Mouse (Mus musculus): ENCODE measurements around the gene A630023A22Rik.

A630023A22Rik gene

DNA sequence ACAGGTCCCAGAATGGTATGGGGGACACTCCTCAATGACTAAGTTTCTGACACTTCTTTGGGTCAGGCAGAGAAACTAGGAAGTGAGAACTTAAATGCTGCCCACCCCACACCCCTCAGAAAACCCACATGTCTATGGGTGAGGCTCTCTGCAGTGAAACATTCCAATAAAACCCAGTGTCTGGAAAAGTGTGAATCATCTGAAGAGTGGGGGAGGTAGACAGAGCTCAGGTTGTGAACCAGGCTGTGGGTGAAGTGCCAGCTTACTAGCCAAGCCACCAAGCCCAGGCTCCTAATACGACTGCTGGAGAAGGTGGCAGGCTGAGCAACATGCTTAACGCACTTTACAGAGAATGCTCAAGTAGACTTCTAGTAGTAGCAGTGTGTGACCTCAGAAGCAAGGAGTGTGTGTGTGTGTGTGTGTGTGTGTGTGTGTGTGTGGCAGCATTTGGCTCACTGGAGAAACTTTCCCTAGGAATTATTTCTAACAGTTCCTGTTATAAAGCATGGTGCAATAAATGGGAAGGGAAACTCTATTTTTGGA, 14.6 kb downstream of the A630023A22Rik start:
- in situ Hi-C loops (cut with MboI, MseI): loop anchor here in 1 of 2 experiments (10.0 to 25.0 kb wide), 3 partner anchors 274 to 699 kb away; partner anchors contain the start of genes Fam25c and Sncg

DNA sequence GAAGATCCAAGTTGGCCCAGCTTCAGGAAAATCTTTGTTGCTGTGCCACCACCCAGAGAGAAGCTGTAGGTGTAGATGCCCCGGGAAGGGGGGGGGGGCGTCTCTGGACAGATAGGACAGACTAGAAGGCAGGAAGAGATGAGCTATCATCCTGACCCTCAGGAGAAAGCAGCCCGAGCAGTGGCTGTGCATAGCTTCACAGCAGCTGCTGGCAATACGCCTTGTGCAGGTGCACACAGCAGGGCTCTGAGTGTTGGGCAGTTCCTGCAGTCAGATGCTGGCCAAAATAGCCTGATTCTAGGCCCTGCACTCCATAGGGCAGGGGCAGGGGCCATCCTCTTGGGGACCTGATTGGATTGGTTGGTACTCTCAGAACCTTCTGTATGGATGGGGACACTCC, 15.7 kb downstream of the A630023A22Rik start:
- in situ Hi-C loops (cut with MboI, MseI): loop anchor here in 1 of 2 experiments (10.0 to 25.0 kb wide), 3 partner anchors 275 to 700 kb away; partner anchors contain the start of genes Fam25c and Sncg

DNA sequence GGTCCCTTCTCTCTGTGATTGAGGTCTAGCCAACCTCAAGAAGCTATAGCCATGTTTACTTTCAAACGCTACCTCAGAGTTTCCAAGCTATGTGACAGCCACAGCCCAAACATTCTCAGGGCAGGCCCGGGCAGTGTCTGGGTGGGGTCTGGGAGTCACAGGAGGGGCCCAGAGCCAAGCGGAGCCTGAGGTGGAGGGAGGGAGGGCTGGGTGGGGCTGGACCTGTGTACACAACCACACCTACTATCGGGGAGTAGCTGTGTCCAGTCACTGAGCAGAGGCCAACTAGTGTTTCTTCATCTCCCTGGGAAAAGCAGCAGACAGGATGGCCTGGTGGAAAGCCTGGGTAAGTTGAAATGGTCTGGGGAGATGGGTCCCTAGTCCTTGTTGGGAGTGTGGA, 16.8 kb downstream of the A630023A22Rik start, which contains the start of gene Anxa8:
TSS of gene Anxa8 (plus strand) at position 251 of the 400 bp plus-strand sequence.
- in situ Hi-C loops (cut with MboI, MseI): loop anchor here in 1 of 2 experiments (10.0 to 25.0 kb wide), 3 partner anchors 277 to 702 kb away; partner anchors contain the start of genes Fam25c and Sncg

DNA sequence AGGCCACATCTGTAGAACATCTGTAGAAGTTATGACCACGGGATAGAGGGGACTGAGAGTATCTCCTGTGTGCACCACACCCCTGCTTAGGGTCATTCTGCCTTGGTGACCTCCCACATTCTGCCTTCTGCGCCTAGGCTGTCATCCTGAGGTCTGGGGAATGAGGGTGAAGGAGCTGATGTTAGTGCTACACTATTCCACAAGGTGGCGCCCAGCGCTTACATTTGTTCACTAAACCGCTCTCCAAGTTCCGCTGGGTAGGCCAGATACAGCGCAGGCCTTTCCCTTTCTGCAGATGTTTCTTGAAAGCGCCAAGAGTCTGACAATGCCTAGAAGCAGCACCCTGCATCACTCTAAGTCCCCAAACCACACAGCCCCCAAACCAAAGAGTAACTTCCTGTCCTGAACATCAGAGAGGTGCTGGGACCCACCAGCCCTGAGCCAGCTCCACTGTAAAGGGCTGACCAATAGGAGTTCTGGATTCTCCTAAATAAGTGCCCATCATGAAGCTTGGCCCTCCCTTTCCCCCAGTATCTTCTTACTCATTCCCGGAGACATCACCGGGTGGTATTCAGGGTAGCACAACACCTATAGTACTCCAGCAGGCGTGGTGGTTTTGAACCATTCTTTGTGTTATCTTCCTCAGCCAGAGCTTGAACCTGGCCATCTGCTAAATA, 22.1 kb downstream of the A630023A22Rik start:
- in situ Hi-C loops (cut with MboI, MseI): loop anchor here (5.0 to 25.0 kb wide), 6 partner anchors 72 to 707 kb away; partner anchors contain the start of genes Fam25c (in 1 of the 2), Npy4r (in 1 of the 2) and Sncg (in 1 of the 2)

DNA sequence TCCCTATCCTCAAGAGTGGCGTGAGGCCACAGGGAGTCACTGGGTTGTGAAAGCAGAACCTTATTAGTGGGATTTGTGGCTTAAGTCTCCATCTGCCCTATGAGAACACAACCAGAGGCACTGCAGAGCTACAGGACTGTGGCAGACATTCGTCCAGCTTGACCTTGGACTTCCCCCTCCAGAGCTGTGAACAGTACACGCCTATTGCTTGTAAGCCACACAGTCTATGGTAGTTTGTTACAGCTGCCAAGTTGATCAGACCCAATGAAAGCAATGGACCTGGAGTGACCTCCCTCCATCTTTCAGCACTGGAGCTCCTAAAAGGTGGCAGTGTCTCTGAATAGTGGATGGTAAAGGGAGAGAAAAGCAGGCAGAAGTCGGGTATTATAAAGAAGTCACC, 24.3 kb downstream of the A630023A22Rik start:
- in situ Hi-C loops (cut with MboI, MseI): loop anchor here in 1 of 2 experiments (25.0 kb wide), 2 partner anchors 284 to 709 kb away; partner anchors contain the start of genes Fam25c and Sncg

DNA sequence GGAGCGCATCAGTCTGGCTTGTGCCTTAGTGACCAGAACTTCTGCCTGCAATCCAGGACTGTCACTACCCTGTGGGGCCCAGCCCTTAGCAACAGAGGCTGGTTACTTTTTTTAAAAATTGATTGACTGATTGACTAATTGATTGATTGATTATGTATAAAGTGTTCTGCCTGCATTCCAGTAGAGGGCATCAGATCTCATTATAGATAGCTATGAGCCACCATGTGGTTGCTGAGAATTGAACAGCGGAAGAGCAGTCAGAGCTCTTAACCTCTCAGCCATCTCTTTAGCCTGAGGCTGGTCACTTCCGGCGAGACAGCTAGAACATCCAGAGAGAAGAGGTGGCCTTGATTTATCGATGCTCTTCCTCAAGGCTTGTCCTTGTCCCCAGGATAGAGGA, 25.3 kb downstream of the A630023A22Rik start:
- in situ Hi-C loops (cut with MboI, MseI): loop anchor here in 1 of 2 experiments (25.0 kb wide), 2 partner anchors 285 to 710 kb away; partner anchors contain the start of genes Fam25c and Sncg

DNA sequence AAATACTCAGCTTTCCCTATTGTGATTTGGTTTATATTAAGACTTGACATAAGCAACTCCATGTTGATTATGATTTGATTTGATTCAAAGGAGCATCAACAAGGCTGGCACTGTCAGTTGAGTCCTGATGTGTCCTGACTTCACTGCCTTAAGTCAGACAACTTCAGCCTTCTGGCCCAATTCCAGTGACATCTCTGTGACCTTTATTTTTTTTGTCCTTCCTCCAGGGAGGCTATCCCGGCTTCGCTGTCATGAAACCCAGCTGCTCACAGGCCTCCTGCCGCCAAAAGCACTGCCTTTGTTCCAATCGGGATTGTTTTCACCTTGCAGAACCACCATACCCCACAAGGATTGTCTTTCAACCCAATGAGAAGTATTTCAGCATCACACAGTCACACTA, 27.2 kb downstream of the A630023A22Rik start:
- in situ Hi-C loops (cut with MboI, MseI): loop anchor here in 1 of 2 experiments (25.0 kb wide), 2 partner anchors 287 to 712 kb away; partner anchors contain the start of genes Fam25c and Sncg

DNA sequence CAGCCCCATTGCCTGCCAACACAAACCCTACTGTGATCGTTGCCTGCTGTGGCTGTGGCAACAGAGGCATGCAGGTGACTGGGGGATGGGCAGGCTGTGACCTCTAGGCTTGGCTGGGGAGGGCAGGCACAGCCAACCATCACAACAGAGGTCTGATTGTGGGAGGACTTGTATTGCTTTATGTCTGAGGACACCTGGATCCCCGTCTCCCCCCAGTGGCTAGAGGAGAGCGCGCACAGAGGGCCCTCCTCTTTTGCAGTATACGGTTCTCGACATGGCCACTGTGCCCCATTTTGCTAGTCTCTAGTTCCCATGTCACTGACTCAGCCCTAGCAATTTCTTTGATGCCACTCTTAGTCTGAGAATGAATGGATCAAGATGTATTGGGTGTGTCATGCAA, 30.9 kb downstream of the A630023A22Rik start:
- in situ Hi-C loops (cut with MboI, MseI): no loop called here

DNA sequence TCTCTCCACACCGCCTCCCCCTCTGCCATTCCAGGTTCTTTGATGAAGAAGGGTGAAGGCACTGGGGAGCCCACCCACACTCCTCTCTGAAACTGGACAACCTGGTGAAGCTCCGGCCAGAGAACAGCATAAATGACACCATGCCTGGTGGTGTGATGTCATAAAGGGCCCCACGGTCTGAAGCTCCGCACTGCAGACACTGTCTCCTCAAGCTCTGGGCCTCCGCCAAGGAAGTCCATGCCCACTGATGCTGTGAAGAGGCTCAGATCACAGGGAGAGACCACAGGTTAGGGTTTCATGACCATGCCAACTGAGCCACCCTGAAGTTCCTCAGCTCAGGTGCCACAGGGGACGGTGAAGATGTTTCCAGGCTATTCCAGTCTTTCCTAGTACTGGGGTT, 50.0 kb downstream of the A630023A22Rik start, which contains the start of gene Antxrl:
TSS of gene Antxrl (plus strand) at position 192 of the 400 bp plus-strand sequence.
- in situ Hi-C loops (cut with MboI, MseI): no loop called here

DNA sequence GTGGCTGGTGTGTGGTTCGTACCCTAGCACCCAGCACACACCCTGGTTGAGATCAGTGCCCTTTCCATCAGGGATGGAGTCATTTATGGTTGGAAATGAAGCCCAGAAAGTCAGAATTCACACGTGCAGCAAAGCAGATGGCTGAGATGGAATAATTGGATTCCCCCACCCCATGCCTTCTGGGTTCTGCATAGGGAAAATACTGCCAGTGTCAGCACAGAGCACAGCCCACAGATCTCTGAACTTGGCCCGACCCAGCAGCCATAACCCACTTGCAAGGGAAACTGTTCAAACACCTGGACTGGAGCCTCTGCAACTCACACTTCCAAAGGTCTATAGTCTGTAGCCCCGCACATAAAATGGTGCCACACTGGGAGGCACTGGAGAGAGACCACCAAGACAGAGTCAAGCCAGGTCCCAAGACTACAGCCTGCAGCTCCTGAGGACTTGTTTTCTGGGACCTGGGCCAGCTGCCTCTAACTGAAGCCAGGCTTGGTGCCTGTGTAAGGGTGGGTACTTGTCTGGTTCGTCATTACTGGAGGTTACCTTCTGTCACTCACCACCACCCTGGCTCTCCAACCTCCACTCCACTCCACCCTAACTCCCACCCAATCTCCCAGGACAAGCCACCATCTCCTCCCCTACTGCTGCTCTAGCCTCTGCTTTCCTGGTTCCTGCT, 52.3 kb downstream of the A630023A22Rik start:
- in situ Hi-C loops (cut with MboI, MseI): no loop called here

DNA sequence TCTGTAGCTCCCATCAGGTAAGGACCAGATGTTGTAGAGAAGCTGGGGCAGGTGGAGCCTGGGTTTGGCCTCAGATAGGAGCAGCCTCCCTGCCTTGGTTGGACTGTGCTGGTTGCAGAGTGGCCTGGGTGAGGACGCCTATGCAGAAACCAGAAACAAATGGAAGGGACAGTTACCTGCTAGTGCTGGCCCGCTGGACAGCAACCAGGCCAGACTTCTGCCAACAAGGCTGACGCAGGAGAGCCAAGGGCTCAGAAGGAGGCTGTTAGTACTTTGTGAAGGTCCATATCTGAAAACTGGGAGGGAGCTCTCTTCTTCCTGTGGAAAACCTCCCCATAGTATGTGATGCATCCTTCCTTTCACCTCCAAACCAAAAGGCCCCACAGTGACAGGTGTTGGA, 59.2 kb downstream of the A630023A22Rik start:
- in situ Hi-C loops (cut with MboI, MseI): no loop called here

DNA sequence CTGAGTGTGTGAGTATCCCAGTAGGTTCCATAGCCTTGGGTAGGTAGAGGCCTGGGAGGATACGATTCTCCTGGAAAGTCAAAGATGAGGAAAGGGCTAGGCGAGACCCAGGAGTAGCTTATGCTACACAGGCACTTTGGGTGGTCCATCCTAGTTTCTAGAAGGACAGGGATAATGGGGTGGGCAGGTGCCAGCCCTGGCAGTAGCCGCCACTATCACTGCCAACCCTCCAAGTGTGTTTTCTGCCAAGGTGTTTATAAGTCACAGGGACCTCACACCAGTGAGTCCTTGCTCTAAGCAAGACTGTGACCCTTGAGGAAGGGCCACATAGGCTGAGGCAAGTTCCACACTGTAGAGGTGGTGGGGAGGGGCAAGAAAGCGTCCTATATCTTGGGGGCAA, 61.3 kb downstream of the A630023A22Rik start:
- in situ Hi-C loops (cut with MboI, MseI): no loop called here

DNA sequence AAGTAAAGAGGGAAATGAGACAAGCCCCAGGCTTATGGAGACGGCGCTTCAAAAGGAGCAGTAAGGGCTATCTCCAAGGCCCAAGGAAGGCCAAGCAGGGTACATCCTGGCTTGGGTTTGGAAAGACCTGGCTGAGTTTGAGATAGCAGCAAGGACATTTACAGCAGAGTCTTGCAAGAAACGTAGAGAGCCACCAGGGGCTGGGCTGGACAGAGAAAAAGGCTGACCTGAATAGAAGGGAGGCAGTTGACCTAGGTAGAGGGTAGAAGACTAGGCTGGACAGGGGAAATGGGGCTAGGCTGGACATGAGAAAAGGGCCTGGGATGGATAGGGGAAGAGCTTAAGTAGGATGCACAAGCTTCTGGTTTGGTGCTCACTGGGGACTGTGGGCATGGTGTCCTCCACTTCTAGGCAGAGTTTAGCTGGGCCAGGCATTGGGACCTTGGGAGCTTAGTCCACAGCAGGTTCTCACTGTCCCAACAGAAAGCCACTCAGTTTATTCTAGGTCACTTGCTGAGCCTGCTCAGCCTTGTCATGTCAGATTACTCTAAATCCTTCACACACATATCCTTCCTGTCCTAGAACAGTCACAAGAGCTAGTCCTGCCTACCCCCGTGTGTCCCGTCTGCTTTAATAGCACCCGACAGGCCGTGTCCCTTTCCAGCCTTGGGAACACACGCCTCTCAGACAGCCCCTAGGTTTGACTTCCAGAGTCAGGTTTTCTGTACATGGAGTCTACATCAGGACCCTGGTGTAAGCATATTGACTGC, 68.5 kb downstream of the A630023A22Rik start:
- in situ Hi-C loops (cut with MboI, MseI): no loop called here

DNA sequence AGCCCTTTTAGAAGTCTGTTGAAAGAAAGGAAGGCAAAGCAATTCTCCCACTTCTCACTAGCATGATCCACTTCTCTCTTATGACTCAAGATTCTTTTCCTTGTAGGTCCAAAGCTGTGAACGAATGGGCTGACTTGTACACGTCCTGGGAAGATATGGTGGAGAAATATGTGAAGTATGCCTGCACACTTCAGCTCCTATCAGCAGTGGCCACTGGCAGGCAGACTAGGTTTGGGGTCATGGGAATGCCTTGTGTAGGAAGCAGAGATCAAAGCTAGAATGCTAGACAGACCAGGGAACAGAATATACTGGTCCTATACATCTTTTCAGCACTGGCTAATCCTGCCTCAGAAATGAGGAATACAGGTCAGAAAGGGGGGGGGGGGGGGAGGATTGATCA, 75.8 kb downstream of the A630023A22Rik start:
- in situ Hi-C loops (cut with MboI, MseI): no loop called here

DNA sequence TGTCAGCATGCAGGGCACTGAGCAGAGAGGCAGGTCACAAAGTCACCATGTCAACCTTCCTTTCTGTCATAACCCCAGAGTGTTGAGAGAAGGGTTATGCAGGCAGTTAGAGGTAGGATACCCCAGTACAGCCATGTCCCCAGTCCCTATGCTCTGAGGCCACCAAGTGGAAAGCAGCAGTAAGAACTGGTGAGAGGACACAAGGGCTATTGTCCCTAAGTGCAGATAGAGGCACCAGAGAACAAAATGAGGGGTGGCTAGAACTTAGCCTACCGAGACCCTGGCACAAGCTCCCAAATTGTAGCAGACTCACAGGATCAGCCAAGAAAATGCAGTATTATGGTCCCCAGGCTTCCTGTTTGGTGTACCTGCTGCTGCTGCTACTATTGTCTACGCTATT, 85.6 kb downstream of the A630023A22Rik start:
- in situ Hi-C loops (cut with MboI, MseI): no loop called here

DNA sequence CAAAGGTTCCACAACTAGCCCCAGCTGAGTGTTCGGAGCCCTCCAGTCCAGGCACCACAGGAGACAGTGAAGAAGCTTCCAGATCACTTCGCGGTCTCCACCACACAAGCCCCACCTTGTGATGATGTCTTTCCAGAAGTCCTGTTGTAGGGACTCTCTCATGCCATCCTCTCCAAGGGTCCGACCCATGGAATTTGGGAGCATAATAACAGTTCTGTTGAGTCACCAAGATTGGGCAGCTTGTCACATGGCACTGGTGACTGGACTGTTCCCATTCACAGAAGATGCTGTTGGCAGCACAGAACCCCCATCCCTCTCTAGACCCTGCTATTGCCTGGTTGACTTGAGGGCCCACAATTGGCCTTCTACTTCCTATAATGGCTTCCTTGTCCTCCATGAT, 86.2 kb downstream of the A630023A22Rik start, which contains the start of gene Gm5460:
TSS of gene Gm5460 (plus strand) at position 378 of the 400 bp plus-strand sequence.
- in situ Hi-C loops (cut with MboI, MseI): no loop called here

DNA sequence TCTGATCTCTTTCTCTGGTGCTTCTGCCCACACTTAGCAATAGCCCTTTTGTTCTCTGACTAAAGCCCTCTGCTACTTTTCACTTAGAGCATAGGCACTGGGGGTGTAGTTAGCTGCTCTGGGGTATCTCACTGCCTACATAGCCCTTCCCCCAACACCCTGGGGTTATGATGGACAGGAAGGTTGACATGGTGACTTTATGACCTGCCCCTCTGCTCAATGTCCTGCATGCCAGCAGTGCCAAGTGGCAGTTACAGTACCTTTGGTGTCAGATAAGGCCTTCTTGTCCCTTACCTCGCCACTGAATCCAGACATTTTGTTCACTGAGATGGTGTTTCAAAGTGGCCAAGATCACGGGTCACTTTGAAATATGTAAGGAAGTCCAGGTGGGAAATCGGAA, 87.5 kb downstream of the A630023A22Rik start, which contains the start of gene Gm30083:
TSS of gene Gm30083 (minus strand) at position 120 of the 400 bp plus-strand sequence.
- in situ Hi-C loops (cut with MboI, MseI): no loop called here

DNA sequence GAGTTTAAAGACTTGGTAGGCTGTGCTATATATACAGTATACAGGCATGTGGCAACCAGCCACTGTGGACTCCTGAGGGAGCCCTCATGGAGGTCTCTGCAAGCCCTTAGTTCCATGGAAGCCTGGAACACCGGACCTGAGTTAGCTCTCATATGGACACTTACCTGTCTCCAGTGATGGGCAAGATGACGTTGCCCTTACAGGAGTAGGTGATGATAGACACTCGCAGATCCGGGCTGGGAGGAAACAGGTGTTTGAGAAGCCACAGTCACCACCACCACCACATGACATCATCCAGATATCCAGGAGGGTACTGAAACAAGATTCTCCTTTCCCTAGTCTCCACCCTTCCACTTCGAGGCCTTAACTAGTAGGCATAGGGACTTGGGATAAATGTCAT, 100.2 kb downstream of the A630023A22Rik start:
- in situ Hi-C loops (cut with MboI, MseI): loop anchor here in 1 of 2 experiments (5.0 kb wide), 1 partner anchor 1085 kb away; no protein-coding TSS in a partner anchor

DNA sequence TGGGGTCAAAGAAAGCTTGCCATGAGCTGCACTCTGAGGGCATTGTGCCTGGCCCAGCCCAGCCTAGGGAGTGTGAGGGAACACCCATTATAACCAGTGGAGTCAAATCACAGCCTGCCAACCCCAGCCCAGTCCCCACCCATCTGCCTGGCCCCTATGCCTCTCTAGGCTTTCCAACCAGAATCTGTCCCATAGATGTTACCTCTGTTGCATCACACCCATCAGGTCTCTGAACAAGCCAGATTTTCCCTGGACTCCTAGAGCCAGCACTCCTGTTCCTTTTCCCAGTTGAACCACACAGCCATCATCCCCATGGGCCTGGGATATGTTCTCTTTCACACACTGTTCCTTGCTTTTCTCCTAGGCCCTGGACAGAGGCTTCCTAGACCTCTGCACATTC, 101.1 kb downstream of the A630023A22Rik start:
- in situ Hi-C loops (cut with MboI, MseI): loop anchor here in 1 of 2 experiments (5.0 kb wide), 1 partner anchor 1086 kb away; no protein-coding TSS in a partner anchor

Measured in T-helper 17 cell (primary cell).